Mouse (Mus musculus): ENCODE results near the gene P2ry2.

DNA sequence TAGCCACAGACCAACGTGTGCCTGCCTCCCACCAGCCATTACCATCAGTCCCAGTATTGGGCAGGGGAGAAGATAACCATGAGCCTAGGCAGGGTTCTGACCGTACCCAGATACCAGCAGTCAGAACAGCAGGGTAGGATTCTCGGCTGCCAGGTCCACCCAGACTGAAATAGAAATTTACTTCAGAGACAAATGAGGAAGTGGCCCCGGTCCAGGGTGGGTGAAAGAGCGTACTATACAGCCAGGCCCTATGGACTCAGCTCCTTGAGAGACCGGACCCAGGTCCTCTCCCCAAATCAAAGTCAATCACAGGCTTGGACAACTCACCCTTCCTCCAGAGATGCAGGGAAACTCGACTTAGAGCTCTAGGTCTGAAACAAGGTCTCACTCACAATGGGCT lies 51.5 kb downstream of the P2ry2 start:
- TF ChIP-seq ZNF384 (IDR thresholded peaks at IDR 0.05; ENCODE audit: low read depth, low read length), result no peak
- no peak for TF ChIP-seq MAFK (IDR thresholded peaks at IDR 0.05; ENCODE audit: insufficient read depth, low read depth, low read length)

Measured in ES-E14 (cell line).